Mouse (Mus musculus): ENCODE measurements around the gene Cxcl15.
"Not testable (repeated sequence)": the region's sequence is repeated elsewhere in the genome, so short reads cannot be mapped to it uniquely, and the experiment has no call there.

The Cxcl15 gene

DNA sequence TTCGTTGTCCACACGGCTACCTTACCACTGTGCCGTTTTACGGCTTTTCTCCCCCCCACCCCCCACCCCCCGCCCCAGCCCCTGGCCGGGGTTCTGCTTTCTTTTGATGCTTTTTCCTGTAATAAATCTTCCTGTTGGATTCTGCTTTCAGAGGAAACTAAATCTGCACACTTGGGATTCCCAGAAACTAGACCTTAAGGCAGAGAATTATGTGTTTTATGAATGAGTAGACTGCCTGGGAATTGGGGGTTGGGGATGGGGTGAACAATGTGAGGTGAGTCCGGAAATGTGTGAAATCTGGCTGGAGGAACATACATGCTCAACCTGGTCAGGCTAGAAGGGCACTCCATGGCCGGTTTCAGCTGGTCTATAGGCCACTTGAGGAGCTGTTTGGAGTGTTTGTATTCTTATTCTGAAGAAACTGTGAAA lies 4.2 kb upstream of the Cxcl15 start:
- no peak for DNase-seq (ENCODE audit: low spot score)

DNA sequence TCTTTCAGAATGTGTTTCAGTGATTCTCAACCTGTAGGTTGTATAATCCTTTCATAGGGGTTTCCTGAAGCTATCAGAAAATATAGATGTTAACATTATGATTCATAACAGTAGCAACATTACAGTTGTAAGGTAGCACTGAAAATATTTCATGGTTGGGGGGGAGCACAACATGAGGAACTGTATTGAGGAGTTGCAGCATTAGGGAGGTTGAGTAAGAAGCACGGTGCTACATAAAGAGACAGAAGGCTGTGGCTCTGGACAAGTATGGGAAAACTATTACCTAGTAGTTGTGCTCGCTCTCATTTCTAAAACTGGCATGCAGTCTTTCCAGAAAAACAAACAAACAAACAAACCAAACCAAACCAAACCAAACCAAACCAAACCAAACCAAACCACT lies 1.1 kb downstream of the Cxcl15 start:
- not testable (repeated sequence) for DNase-seq (ENCODE audit: low spot score)

DNA sequence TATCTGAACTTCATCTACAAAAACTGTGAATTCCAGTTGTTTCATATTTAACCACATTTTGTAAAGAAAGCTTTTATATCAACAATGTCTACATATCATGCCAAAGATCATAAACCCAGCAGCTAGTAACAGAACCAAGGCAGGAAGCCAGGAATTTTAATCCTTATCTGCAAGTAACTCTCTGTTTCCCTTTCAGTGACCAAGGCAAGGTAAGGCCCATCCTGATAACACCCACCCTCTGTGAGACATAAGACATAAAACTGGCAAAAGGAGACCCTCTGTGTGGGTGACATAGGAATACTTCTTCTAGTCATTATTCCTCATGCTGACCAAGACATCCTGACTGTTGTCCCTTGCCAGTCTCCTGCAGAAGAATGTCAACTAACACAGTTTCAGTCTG lies 10.2 kb downstream of the Cxcl15 start:
- no peak for DNase-seq (ENCODE audit: low spot score)

DNA sequence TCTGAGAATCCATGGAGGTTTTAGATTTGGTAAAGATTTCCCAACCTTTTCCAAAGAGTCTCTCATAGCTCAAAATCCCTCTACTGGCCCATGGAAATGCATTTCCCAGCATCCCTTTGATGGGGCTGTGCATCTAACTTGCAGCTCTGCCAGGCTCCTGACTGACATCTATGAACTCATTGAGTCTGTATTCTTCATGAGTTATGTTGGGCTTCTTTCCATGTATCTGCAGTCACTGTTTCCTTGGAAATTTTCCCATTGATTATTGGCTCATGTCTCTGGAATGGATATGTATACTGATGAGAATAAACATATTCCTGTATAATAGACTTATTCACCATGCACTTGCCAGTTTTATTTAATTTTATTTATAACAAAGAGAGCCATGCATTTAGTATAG lies 11.7 kb downstream of the Cxcl15 start:
- DNase-seq (ENCODE audit: low spot score), result no peak

DNA sequence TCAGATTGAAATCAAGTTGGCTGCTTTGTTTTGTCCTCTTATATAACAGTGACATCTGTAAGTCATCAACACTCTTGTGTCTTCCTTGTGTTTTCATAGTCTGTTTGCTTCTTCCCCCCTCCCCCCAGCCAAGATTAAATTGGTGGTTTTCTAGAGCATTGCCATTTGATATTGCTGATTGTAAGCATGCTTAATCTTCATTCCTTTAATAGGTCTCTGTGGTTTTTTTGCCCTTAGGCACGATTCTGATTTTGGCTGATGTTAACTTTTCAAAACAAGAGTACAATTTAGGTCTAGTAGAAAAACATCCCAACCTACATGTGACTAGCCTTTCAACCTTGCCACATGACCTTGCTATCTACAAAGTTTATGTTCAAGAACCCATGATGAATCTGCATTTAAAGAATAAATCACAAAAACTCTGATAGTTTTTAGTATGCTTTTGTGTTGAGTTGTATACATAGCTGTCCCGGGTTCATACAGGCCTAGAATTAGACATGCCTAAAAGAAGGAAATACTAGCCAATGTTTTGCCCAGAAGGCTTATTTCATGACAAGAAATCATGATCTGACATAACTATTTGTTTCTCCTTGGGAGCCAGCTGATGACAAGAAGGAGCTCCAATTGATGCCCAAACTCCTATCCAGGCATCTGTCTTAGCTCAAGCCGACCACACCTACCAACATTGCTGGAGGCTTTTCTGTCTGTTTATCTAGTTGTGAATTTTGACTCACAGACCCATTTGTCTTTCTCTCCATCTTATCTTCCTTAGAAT lies 13.0 kb downstream of the Cxcl15 start:
- DNase-seq (ENCODE audit: low spot score), result no peak

DNA sequence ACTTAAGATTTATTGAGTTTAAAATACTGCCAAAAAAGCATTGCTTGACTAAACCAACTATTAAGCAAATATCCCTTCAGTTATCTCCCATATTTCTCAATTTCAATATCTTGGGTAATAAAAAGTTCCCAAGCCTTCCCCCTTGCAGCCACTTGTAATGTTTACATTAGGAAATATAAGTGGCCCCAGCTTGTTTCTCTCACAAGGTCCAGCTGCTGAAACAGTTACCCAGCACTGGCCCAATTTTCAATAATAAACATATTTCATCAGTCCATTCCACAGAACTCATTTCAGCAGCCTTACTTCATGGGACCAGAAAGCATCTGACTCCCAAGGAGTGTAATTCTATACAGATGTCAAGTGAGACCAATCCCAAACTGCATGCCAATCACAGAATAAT lies 25.4 kb downstream of the Cxcl15 start:
- DNase-seq (ENCODE audit: low spot score), result no peak

DNA sequence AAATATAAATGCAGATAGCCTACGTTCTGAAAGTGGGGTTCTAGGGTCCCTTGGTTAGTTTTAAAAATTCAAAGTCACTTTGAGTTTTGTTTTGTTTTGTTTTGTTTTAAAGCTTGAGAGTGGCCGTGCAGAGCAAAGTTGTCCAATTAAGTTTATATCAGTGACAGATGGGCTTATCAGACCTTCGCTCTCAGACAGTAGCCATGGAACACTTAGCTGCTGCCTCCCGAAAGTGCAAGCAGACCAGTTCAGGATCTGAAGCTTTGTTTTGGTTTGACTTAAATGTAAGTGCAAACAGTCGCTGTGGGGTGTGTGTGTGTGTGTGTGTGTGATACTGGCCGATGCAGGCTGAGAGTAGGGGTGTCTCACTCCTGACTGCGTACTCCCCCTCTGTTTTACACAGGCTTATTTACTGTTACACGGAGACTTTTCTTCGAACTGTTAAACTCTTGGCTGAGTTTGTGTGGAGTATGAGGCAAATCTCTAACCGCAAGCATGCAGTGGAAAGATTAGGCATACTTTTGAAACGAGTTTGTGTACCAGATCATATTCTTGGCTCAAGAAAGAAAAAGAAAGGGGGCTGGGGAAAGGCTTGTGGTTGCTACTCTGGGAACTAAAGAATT lies 37.9 kb downstream of the Cxcl15 start:
- DNase-seq (ENCODE audit: low spot score), result no peak

DNA sequence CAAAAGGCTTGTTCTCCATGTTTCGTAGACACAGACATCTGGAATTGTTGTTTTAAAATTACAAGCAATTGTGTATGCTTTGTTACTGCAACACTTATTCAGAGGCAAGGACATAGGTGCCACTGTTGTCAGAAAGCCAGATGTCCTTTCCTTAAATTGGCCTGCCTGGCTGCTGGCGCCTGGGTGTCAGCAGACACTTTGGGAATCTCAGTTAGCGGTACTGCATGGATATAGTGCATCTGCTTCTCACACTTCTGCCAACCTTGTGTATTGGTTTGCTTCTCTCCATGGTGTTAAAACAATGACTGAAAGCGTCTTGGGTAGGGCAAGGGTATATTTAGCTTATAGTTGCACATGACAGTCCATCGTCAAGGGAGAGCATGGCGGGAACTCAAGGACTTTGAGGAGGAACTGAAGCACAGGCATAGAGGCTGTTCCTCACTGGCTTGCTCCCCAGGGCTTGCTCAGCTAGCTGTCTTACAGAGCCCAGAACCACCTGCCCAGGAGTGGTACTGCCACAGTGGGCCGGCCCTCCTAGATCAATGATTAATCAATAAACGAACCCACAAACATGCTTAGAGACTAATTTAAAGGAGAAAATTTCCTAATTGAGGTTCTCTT lies 38.5 kb downstream of the Cxcl15 start:
- DNase-seq (ENCODE audit: low spot score), result no peak

DNA sequence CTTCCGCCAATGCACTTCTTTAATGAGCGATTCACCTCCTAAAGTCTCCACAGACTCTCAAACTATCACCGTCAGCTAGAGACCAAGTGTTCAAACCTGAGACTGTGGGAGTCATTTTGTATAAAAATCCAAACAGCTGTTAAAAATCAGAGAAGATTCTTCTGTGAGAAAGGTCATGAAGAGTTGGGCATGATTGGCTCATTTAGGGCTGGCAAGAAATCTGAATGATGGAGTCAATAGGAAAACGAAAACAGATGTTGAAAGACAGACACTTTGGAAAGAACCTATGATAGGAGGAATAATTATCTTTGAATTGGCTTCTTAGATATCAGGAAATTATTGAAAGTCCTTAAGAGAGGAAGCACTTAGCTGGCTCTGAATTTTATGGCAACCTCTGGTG lies 40.1 kb downstream of the Cxcl15 start:
- no peak for DNase-seq (ENCODE audit: low spot score)

DNA sequence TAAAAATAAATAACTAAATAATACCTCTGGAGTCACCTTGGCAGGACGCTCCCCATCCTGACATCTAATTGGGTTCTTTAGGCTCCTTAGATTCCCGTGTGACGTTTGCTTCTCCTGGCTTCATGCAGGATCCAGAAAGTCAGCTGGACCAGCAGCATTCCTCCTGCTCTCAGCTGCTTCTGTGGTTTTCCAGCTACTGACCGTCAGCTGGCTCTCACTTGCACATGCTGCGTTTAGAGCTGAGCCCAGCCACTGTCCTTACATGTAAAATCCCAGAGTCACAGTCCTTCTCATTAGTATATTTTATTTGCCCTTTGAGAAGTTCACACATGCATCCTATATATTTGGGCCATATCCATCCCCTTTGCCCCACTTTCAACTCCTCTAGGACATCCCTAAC lies 44.2 kb downstream of the Cxcl15 start:
- no peak for DNase-seq (ENCODE audit: low spot score)

DNA sequence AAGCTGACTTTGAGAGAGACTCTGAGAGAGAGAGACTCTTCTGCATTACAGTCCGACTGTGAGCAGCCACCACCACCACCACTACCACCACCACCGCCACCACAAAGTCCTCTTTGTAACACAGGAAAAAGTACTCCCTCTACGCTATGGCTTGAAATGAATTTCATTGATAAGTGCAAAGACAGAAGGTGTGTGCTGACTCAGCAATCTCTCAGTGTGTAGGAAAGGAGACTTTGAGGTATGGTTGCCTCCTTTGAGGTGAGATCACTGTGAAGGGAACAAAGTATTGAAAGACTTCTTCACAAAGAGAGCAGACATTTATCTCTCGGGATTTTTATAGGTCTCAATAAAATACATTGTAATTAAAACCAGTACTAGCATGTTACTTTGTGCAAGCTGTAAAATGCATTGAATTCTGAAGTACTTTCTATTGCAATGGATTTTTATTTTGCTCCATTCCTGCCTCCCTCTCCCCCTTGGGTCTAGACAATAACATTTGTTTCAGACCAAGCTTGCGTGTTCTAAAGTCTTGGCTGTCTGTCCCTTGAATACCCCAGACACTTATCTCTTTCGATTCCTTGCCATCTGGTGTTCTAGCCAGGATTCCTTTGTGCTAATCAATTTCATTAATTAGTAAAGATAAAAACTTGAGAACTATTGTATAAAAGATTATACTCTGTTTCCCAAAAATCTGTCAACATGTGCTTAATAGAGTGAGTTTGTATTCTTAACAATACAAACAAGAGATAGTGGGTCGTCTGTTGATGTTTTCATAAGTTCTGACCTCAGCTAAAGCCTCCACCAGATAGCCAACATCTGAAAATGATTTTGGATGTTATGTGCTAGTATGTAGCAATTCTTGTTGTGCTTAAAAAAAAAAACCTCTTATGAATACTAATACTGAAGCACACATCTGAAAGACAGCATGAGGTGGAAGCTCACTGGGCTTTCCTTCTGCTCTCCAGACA lies 46.9 kb downstream of the Cxcl15 start:
- no peak for DNase-seq (ENCODE audit: low spot score)

DNA sequence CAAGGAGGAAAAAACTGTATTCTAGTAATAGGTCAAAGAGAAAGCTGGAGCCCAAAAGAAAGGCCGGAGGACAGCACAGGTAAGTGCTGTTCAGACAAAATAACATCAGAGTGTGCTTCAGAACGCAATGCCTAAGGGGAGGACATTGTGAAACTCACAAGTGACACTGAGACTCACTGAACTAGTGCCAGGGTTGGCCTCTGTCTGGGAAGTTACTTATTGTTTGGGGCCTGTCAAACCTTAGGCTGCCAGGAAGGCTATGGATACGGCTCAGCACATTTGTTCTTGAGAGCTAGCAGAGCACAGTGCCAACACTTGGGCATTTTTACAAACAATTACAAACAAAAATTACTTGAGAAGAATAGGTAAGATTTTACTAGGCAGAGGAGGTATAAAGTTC lies 49.6 kb downstream of the Cxcl15 start:
- no peak for DNase-seq (ENCODE audit: low spot score)

DNA sequence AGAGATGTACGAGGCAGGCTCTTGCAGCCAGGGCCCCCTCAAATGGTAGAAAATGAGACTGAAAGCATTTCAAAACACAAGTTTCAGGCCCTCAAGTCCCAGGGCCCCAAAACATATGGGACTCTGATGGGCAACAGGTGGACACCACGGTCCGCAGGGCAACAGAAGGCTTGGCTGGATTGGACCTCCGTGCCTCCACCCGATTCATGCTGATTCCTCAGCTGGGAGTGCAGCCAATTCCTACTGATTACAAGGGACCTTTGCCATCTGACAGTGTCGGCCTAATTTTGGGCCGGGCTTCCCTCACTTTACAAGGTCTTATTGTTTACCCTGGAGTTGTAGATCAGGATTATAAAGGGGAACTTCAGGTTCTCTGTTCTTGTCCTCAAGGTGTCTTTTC lies 55.8 kb downstream of the Cxcl15 start:
- not testable (repeated sequence) for DNase-seq (ENCODE audit: low spot score)

DNA sequence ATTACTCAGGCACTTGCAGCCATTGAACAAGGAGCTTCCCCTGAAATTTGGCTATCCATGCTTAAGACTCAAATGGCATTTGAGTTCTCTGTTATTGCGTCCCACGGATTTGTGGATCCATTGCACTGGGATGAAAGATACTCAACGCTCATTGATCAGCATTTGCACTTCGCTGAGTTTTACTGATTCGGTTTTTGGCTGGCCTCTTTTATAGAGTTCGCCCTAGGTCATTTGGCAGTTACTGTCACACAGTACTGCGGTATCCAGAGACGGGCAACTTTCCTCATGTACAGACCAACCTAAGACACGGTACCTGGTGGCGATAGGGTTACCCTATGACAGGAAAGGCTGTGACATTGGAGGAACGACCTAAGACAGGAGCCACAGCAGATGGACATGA lies 57.1 kb downstream of the Cxcl15 start:
- not testable (repeated sequence) for DNase-seq (ENCODE audit: low spot score)
